Mouse (Mus musculus) limb, embryonic 10.5 days (tissue): ENCODE measurements at regions not wholly inside any gene's neighbourhood (a gene's known extent, or its start where the extent isn't known, plus 50 kb on each side); places are given as distances from the start of the nearest gene placed in this dataset. TPM values are rescaled to one million over a fixed set of nuclear protein-coding genes. Genes with fewer than 3 reads are reported as not detected.

Source experiments
- DNase-seq: peaks from one replicate; pipeline ENCODE4 v3.0.0-alpha.2; 2017; ENCODE audit warnings: low spot score
- H3K27ac ChIP-seq: fragments of 300-500 bp; sonication (generic); 2 replicates; pipeline ENCODE4 v1.5.1; 2016; ENCODE audit warnings: mild to moderate bottlenecking
- H3K27me3 ChIP-seq: fragments of 300-500 bp; sonication (generic); 2 replicates; pipeline ENCODE4 v1.6.1; 2016; ENCODE audit warnings: low read depth, mild to moderate bottlenecking; ENCODE audit not compliant: poor library complexity, severe bottlenecking
- H3K36me3 ChIP-seq: fragments of 300-500 bp; sonication (generic); 2 replicates; pipeline ENCODE4 v1.6.1; 2016; ENCODE audit warnings: mild to moderate bottlenecking, moderate library complexity
- H3K4me1 ChIP-seq: fragments of 300-500 bp; sonication (generic); 2 replicates; pipeline ENCODE4 v1.6.1; 2016
- H3K4me3 ChIP-seq: fragments of 300-500 bp; sonication (generic); 2 replicates; pipeline ENCODE4 v1.5.1; 2016; ENCODE audit warnings: mild to moderate bottlenecking, moderate library complexity
- H3K9me3 ChIP-seq: fragments of 300-500 bp; sonication (generic); replicated peaks from 2 replicates; pipeline ENCODE4 v1.6.1; 2016; ENCODE audit warnings: mild to moderate bottlenecking
- WGBS: fragments of 180-500 bp; shearing (Covaris S2); methylation state at CpG from one replicate; pipeline ENCODE4 v1.1.7; 2016; 5-methylcytosine and 5-hydroxymethylcytosine counted together
- microRNA-seq: library from miRNA; unstranded; fragments of <30 nt; microRNA quantifications from one replicate; pipeline ENCODE4, GENCODE M21; 2017

DNA sequence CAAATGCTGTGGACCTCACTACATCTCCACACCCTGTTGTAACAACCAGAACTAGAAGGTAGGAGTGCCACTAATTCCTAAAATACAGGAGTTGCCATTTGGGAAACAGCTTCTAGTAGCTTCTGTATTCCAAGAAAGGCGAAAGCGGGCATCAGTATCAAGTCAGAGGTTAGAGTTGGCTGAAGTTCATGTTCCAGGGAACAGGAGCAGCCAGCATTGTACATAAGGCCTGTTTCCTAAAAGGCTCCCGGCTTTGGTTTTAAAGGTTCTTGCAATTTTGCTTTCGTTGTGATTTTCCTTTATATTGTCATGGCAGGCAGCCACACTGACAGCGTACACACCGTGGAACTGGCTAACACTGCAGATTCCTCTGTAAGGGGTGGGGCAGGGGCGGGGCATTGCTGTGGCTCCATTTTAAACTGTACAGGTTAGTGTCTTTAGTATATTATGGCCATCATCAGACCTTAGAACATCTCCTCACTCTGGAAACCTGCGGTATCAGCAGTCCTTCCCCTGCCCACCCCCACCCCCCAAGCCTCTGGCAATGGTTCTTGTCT is 67.8 kb upstream of the Dapk1 start:
- no peaks in the 10 kb centered on the region for H3K36me3 ChIP-seq
- WGBS = 86% methylated on average over 8 of the region's 8 CpGs
- H3K27ac ChIP-seq = no peak overlapping the region
- H3K4me3 ChIP-seq = no peak overlapping the region
- H3K4me1 ChIP-seq = peaks cover 22% of the 10 kb centered on the region
- DNase-seq = no peak
- no peaks in the 10 kb centered on the region for H3K9me3 ChIP-seq
- no peaks in the 10 kb centered on the region for H3K27me3 ChIP-seq

- 68% methylated on average over 3 of the region's 3 CpGs for WGBS
- Histone ChIP-seq H3K4me1 (peaks cover 17% of the 10 kb centered on the region), H3K27me3 (no peaks in the 10 kb centered on the region), H3K36me3 (no peaks in the 10 kb centered on the region), H3K27ac (no peak overlapping the region), H3K4me3 (no peak overlapping the region), H3K9me3 (no peaks in the 10 kb centered on the region)
- no peak for DNase-seq
Measured at GRCm38 (mm10) chr13:60534501-60534900, 67.2 kb upstream of the Dapk1 start.

- peaks cover 12% of the 10 kb centered on the region for H3K4me1 ChIP-seq
- H3K27me3 ChIP-seq = no peaks in the 10 kb centered on the region
- 71% methylated on average over 7 of the region's 7 CpGs for WGBS
- no peak overlapping the region for H3K4me3 ChIP-seq
- no peaks in the 10 kb centered on the region for H3K9me3 ChIP-seq
- no peaks in the 10 kb centered on the region for H3K36me3 ChIP-seq
- DNase-seq = no peak
- no peak overlapping the region for H3K27ac ChIP-seq
Measured at GRCm38 (mm10) chr13:60535045-60535444, 66.7 kb upstream of the Dapk1 start.

GRCm38 (mm10) chr13:60536725-60537124 is 65.0 kb upstream of the Dapk1 start:
- no peak for DNase-seq
- Histone ChIP-seq H3K27ac (no peak overlapping the region), H3K27me3 (no peaks in the 10 kb centered on the region), H3K4me1 (peaks cover 7% of the 10 kb centered on the region), H3K4me3 (no peak overlapping the region), H3K9me3 (no peaks in the 10 kb centered on the region), H3K36me3 (no peaks in the 10 kb centered on the region)
- 85% methylated on average over 5 of the region's 5 CpGs for WGBS

DNA sequence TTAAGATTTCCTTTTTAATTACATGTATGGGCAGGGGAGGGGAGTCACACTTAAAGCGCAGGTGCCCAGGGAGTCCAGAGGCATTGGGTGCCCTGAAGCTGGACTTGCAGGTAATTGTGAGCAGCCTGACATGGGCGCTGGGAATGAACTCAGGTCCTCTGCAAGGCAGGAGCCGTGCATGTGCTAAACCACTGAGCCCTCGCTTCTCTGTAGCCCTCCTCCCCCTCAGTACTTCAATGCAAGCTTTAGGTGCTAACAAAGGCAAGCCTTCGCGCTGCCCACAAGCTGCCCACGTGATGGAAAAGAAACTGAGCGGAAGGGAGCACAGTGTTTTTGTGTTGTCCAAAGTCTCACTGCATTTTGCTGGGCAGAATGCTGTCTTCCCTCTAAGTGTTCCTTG is 63.6 kb upstream of the Dapk1 start:
- Histone ChIP-seq H3K4me3 (no peak overlapping the region), H3K27ac (peak overlapping the region; percentile 31; the same call in 1 of the 2 replicates)
- 50% methylated on average over 8 of the region's 8 CpGs for WGBS

GRCm38 (mm10) chr13:60541165-60541564 is 60.6 kb upstream of the Dapk1 start:
- H3K4me1 ChIP-seq = peaks cover 9% of the 10 kb centered on the region
- no peaks in the 10 kb centered on the region for H3K27me3 ChIP-seq
- 96% methylated on average over 5 of the region's 5 CpGs for whole genome bisulfite sequencing

More for the DNA sequence above, 63.6 kb upstream of the Dapk1 start:
- H3K9me3 ChIP-seq = no peaks in the 10 kb centered on the region
- H3K4me1 ChIP-seq = peaks cover 7% of the 10 kb centered on the region
- H3K36me3 ChIP-seq = no peaks in the 10 kb centered on the region
- no peak for DNase-seq
- no peaks in the 10 kb centered on the region for H3K27me3 ChIP-seq

GRCm38 (mm10) chr13:60544363-60544762 is 57.4 kb upstream of the Dapk1 start:
- H3K9me3 ChIP-seq = no peaks in the 10 kb centered on the region
- H3K4me3 ChIP-seq = no peak overlapping the region
- WGBS = 92% methylated on average over 3 of the region's 3 CpGs
- H3K4me1 ChIP-seq = peaks cover 6% of the 10 kb centered on the region; the same call in 1 of the 2 replicates
- no peak for DNase-seq
- H3K36me3 ChIP-seq = no peaks in the 10 kb centered on the region
- no peaks in the 10 kb centered on the region for H3K27me3 ChIP-seq
- H3K27ac ChIP-seq = no peak overlapping the region

More at GRCm38 (mm10) chr13:60541165-60541564, 60.6 kb upstream of the Dapk1 start:
- DNase-seq = no peak
- Histone ChIP-seq H3K4me3 (no peak overlapping the region), H3K36me3 (no peaks in the 10 kb centered on the region), H3K27ac (no peak overlapping the region), H3K9me3 (no peaks in the 10 kb centered on the region)

DNA sequence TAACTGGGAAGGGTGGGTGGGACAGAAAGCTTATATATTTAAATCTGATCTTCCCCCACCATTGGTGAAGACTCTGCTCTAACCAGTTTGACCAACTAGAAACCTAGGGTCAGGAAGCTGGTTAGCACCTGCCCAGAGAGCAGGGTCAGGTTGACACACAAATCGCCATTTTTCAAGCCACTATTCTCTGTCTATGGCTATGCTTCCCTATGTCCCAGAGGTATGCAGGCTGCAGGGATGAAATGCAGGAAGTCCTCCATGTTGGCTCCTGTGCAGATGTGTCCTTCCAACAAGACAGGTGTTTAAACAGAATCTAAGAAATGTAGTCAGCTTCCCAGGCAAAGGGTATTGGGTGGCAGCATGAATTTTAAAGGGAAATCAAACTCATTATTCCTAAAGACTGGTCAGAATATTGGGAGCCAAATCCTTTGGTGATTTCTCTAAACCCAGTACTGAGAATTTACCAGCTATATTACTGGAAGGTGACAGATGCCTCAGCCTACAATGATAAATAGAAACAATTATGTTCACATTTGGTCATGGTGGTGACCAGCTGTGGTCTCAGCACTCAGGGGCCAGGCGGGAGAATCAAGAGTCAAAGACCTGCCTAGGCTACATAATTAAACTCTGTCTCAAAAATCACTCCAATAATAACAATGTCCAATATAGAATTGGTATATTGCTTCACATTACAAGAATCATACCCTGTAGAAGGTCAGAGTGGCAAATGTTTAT is 55.6 kb upstream of the Dapk1 start:
- H3K4me3 ChIP-seq = no peak overlapping the region
- H3K4me1 ChIP-seq = peaks cover 6% of the 10 kb centered on the region; the same call in 1 of the 2 replicates
- WGBS = 81% methylated on average over 2 of the region's 2 CpGs
- H3K9me3 ChIP-seq = no peaks in the 10 kb centered on the region
- no peak for DNase-seq
- no peaks in the 10 kb centered on the region for H3K36me3 ChIP-seq
- no peaks in the 10 kb centered on the region for H3K27me3 ChIP-seq
- H3K27ac ChIP-seq = no peak overlapping the region

Small RNA genes in the stretch of these regions (microRNA-seq; reads per million reads assigned to microRNA genes)
- not detected for gene Gm24999
- gene Gm25000 = not detected
